Mouse (Mus musculus) embryonic fibroblast, embryonic 13.5 days (primary cell): ENCODE measurements around the gene Hlcs.

Experiments used
- CTCF ChIP-seq: IDR thresholded peaks from 2 replicates; pipeline ENCODE4 v1.5.1; 2011; ENCODE audit warnings: mild to moderate bottlenecking, control low read depth, low read length, moderate library complexity, borderline replicate concordance; ENCODE audit not compliant: insufficient read depth
- POLR2A ChIP-seq: IDR thresholded peaks from 2 replicates; pipeline ENCODE4 v1.6.1; 2011; ENCODE audit warnings: low read depth, mild to moderate bottlenecking, control low read depth, low read length, moderate library complexity

- no peak for TF ChIP-seq CTCF
- TF ChIP-seq POLR2A = no peak
Observed at GRCm38 (mm10) chr16:94155041-94155653, 158.2 kb downstream of the Hlcs start.
